Mouse (Mus musculus): ENCODE results near the gene Shank3. TPM values are rescaled to one million over a fixed set of nuclear protein-coding genes. Genes with fewer than 3 reads are reported as not detected.

The Shank3 gene
- 24.1 TPM for polyA plus RNA-seq (2014; fragmentation: Illumina TruSeq; extraction: RNeasy Lipid Tissue Mini Kit (QIAGEN cat#74804); ENCODE audit: low read depth, low replicate concordance)

GRCm38 (mm10) chr15:89498961-89499688 is at the start of gene Shank3:
TSS of gene Shank3 (plus strand) at chr15:89499623.

GRCm38 (mm10) chr15:89453865-89454478 is 45.5 kb upstream of the Shank3 start, which contains the start of gene Mapk8ip2:
TSS of gene Mapk8ip2 (plus strand) at chr15:89453913.

GRCm38 (mm10) chr15:89477091-89477491 is 22.3 kb upstream of the Shank3 start, which contains the start of gene Arsa:
TSS of gene Arsa (minus strand) at chr15:89477425.

GRCm38 (mm10) chr15:89568114-89568513 is 68.7 kb downstream of the Shank3 start, which contains the start of gene Acr:
TSS of gene Acr (plus strand) at chr15:89568326.

GRCm38 (mm10) chr15:89591723-89592455 is 92.5 kb downstream of the Shank3 start, which contains the start of gene Rabl2:
TSS of gene Rabl2 (minus strand) at chr15:89591923.

Other genes starting within 250 kb of the Shank3 start
- 45.0 TPM for gene Sbf1, start 184.3 kb upstream of the Shank3 start, polyA plus RNA-seq (2014; fragmentation: Illumina TruSeq; extraction: RNeasy Lipid Tissue Mini Kit (QIAGEN cat#74804); ENCODE audit: low read depth, low replicate concordance)
- gene Adm2, start 176.9 kb upstream of the Shank3 start, polyA plus RNA-seq (2014; fragmentation: Illumina TruSeq; extraction: RNeasy Lipid Tissue Mini Kit (QIAGEN cat#74804); ENCODE audit: low read depth, low replicate concordance), result not detected
- not detected for gene Miox, start 165.2 kb upstream of the Shank3 start, polyA plus RNA-seq (2014; fragmentation: Illumina TruSeq; extraction: RNeasy Lipid Tissue Mini Kit (QIAGEN cat#74804); ENCODE audit: low read depth, low replicate concordance)
- 25.2 TPM for gene Lmf2, start 144.0 kb upstream of the Shank3 start, polyA plus RNA-seq (2014; fragmentation: Illumina TruSeq; extraction: RNeasy Lipid Tissue Mini Kit (QIAGEN cat#74804); ENCODE audit: low read depth, low replicate concordance)
- 46.5 TPM for gene Ncaph2, start 143.9 kb upstream of the Shank3 start, polyA plus RNA-seq (2014; fragmentation: Illumina TruSeq; extraction: RNeasy Lipid Tissue Mini Kit (QIAGEN cat#74804); ENCODE audit: low read depth, low replicate concordance)
- 23.0 TPM for gene Sco2, start 125.8 kb upstream of the Shank3 start, polyA plus RNA-seq (2014; fragmentation: Illumina TruSeq; extraction: RNeasy Lipid Tissue Mini Kit (QIAGEN cat#74804); ENCODE audit: low read depth, low replicate concordance)
- gene Tymp, start 122.6 kb upstream of the Shank3 start, polyA plus RNA-seq (2014; fragmentation: Illumina TruSeq; extraction: RNeasy Lipid Tissue Mini Kit (QIAGEN cat#74804); ENCODE audit: low read depth, low replicate concordance), result 0.86 TPM
- 2.5 TPM for gene Odf3b, start 120.3 kb upstream of the Shank3 start, polyA plus RNA-seq (2014; fragmentation: Illumina TruSeq; extraction: RNeasy Lipid Tissue Mini Kit (QIAGEN cat#74804); ENCODE audit: low read depth, low replicate concordance)
- gene Klhdc7b, start 114.7 kb upstream of the Shank3 start, polyA plus RNA-seq (2014; fragmentation: Illumina TruSeq; extraction: RNeasy Lipid Tissue Mini Kit (QIAGEN cat#74804); ENCODE audit: low read depth, low replicate concordance), result not detected
- gene Syce3, start 89.1 kb upstream of the Shank3 start, polyA plus RNA-seq (2014; fragmentation: Illumina TruSeq; extraction: RNeasy Lipid Tissue Mini Kit (QIAGEN cat#74804); ENCODE audit: low read depth, low replicate concordance), result not detected
- 568 TPM for gene Cpt1b, start 73.8 kb upstream of the Shank3 start, polyA plus RNA-seq (2014; fragmentation: Illumina TruSeq; extraction: RNeasy Lipid Tissue Mini Kit (QIAGEN cat#74804); ENCODE audit: low read depth, low replicate concordance)
- gene C730034F03Rik, start 70.0 kb upstream of the Shank3 start, polyA plus RNA-seq (2014; fragmentation: Illumina TruSeq; extraction: RNeasy Lipid Tissue Mini Kit (QIAGEN cat#74804); ENCODE audit: low read depth, low replicate concordance), result 1.8 TPM
- 1.3 TPM for gene Gm44502, start 69.9 kb upstream of the Shank3 start, polyA plus RNA-seq (2014; fragmentation: Illumina TruSeq; extraction: RNeasy Lipid Tissue Mini Kit (QIAGEN cat#74804); ENCODE audit: low read depth, low replicate concordance)
- 106 TPM for gene Chkb, start 69.7 kb upstream of the Shank3 start, polyA plus RNA-seq (2014; fragmentation: Illumina TruSeq; extraction: RNeasy Lipid Tissue Mini Kit (QIAGEN cat#74804); ENCODE audit: low read depth, low replicate concordance)
- gene Mapk8ip2, start 45.7 kb upstream of the Shank3 start, polyA plus RNA-seq (2014; fragmentation: Illumina TruSeq; extraction: RNeasy Lipid Tissue Mini Kit (QIAGEN cat#74804); ENCODE audit: low read depth, low replicate concordance), result 0.10 TPM
- 13.2 TPM for gene Arsa, start 22.2 kb upstream of the Shank3 start, polyA plus RNA-seq (2014; fragmentation: Illumina TruSeq; extraction: RNeasy Lipid Tissue Mini Kit (QIAGEN cat#74804); ENCODE audit: low read depth, low replicate concordance)
- not detected for gene Acr, start 68.7 kb downstream of the Shank3 start, polyA plus RNA-seq (2014; fragmentation: Illumina TruSeq; extraction: RNeasy Lipid Tissue Mini Kit (QIAGEN cat#74804); ENCODE audit: low read depth, low replicate concordance)
- gene Rabl2, start 92.3 kb downstream of the Shank3 start, polyA plus RNA-seq (2014; fragmentation: Illumina TruSeq; extraction: RNeasy Lipid Tissue Mini Kit (QIAGEN cat#74804); ENCODE audit: low read depth, low replicate concordance), result 6.0 TPM

Data from heart, adult 10 weeks (tissue).